Mouse (Mus musculus) heart, embryonic 12.5 days (tissue): ENCODE data around the gene Fbxl17. TPM values are rescaled to one million over a fixed set of nuclear protein-coding genes. Genes with fewer than 3 reads are reported as not detected.

Experiments used
- ATAC-seq: fragments of 200-750 bp; cut with Nextera tagmentation; 2 replicates; pipeline ENCODE4 v1.8.0; 2017; ENCODE audit warnings: moderate TSS enrichment, moderate library complexity; ENCODE audit not compliant: insufficient number of reproducible peaks, low FRiP score
- H3K27ac ChIP-seq: fragments of 300-500 bp; sonication (generic); 2 replicates; pipeline ENCODE4 v1.5.1; 2016; ENCODE audit warnings: mild to moderate bottlenecking, moderate library complexity; ENCODE audit not compliant: poor library complexity, severe bottlenecking
- H3K27me3 ChIP-seq: fragments of 300-500 bp; sonication (generic); replicated peaks from 2 replicates; pipeline ENCODE4 v1.6.1; 2016; ENCODE audit warnings: mild to moderate bottlenecking, moderate library complexity
- H3K36me3 ChIP-seq: fragments of 300-500 bp; sonication (generic); 2 replicates; pipeline ENCODE4 v1.6.1; 2016; ENCODE audit warnings: mild to moderate bottlenecking, moderate library complexity
- H3K4me1 ChIP-seq: fragments of 300-500 bp; sonication (generic); replicated peaks from 2 replicates; pipeline ENCODE4 v1.6.1; 2016; ENCODE audit warnings: mild to moderate bottlenecking
- H3K4me2 ChIP-seq: fragments of 300-500 bp; sonication (generic); 2 replicates; pipeline ENCODE4 v1.6.1; 2016; ENCODE audit warnings: mild to moderate bottlenecking, moderate library complexity
- H3K4me3 ChIP-seq: fragments of 300-500 bp; sonication (generic); 2 replicates; pipeline ENCODE4 v1.5.1; 2016; ENCODE audit warnings: mild to moderate bottlenecking
- H3K9ac ChIP-seq: fragments of 300-500 bp; sonication (generic); 2 replicates; pipeline ENCODE4 v1.6.1; 2016; ENCODE audit warnings: mild to moderate bottlenecking, moderate library complexity
- H3K9me3 ChIP-seq: fragments of 300-500 bp; sonication (generic); replicated peaks from 2 replicates; pipeline ENCODE4 v1.6.1; 2016; ENCODE audit warnings: mild to moderate bottlenecking, moderate library complexity
- WGBS: fragments of 180-500 bp; shearing (Covaris S2); methylation state at CpG from one replicate; pipeline ENCODE4 v1.1.7; 2016; 5-methylcytosine and 5-hydroxymethylcytosine counted together
- polyA plus RNA-seq: library from polyadenylated mRNA; unstranded; fragments of >200 nt; fragmentation: Nextera tagmentation; extraction: Ambion mirVana; gene quantifications from 2 replicates; pipeline ENCODE4 v1.2.1, GENCODE M21; 2016

Fbxl17 gene
- polyA plus RNA-seq, 1 experiment from 2014 or later, result 7.1 TPM

DNA sequence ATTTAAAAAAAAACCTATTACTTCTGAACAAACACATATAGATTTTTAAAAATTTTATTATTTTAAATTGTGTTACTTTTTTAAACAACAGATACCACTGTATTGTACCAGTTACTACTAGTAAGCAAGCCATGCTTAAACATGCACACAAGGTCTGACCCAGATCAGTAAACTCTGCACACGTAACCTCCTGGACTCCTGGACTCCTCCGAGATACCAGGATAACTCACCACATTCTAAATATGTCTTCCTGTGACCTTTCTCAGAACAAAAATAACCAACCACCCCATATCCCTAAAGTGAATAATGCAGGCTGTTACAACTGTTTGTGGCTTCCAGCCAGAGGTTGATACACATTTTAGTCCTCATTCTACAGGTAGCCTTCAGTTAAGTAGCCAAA, 170.9 kb downstream of the Fbxl17 start:
- Histone ChIP-seq H3K27ac (no peak overlapping the region), H3K4me1 (peaks cover 22% of the 10 kb centered on the region), H3K9ac (no peak overlapping the region), H3K36me3 (no peaks in the 10 kb centered on the region), H3K9me3 (no peaks in the 10 kb centered on the region), H3K4me2 (no peak overlapping the region), H3K4me3 (no peak overlapping the region), H3K27me3 (no peaks in the 10 kb centered on the region)
- ATAC-seq, result no peak
- WGBS, result 40% methylated on average over 2 of the region's 2 CpGs

DNA sequence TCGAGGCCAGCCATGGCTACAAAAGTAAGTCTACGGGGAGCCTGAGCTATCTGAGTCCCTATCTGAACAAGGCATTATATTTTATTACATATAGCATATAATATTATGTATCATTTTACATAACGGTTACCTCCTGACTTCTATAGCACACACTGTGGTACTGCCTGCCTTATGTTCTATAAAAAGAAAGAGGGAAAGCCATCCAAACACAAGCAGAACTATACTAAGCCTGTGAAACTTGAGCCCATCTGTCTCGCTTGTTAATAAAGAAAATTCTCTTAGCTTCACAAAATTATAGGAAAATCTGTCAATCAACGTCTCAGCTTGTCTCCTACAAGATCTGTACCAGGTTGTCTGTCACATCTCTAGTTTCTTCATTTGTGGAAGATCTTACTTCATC, 173.6 kb downstream of the Fbxl17 start:
- Histone ChIP-seq H3K4me1 (peaks cover 20% of the 10 kb centered on the region), H3K9me3 (no peaks in the 10 kb centered on the region), H3K4me2 (no peak overlapping the region), H3K4me3 (no peak overlapping the region), H3K27me3 (no peaks in the 10 kb centered on the region), H3K36me3 (no peaks in the 10 kb centered on the region), H3K27ac (no peak overlapping the region), H3K9ac (no peak overlapping the region)
- no peak for ATAC-seq
- WGBS, result 78% methylated on average over 5 of the region's 5 CpGs

DNA sequence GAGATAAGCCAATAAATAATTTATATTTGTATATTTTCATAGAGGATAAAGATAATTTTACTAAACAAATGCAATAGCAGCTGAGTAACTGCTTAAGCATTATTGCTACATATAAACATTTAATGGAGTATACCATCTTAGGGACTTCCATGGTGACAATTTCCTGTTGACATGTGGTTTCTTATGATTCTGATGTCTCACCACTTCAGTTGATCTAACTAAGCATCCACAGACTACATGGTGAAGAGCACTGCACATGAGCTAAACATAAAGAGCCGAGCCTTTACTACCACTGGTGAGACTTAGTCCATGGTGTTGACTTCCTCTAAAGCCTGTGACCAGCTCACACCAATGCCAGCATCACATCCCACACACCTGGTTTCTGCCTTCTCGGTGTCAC, 175.1 kb downstream of the Fbxl17 start:
- Histone ChIP-seq H3K36me3 (no peaks in the 10 kb centered on the region), H3K4me1 (peaks cover 27% of the 10 kb centered on the region), H3K9ac (no peak overlapping the region), H3K4me2 (no peak overlapping the region), H3K9me3 (no peaks in the 10 kb centered on the region), H3K4me3 (no peak overlapping the region), H3K27ac (no peak overlapping the region), H3K27me3 (no peaks in the 10 kb centered on the region)
- no peak for ATAC-seq
- 84% methylated on average over 2 of the region's 2 CpGs for WGBS

DNA sequence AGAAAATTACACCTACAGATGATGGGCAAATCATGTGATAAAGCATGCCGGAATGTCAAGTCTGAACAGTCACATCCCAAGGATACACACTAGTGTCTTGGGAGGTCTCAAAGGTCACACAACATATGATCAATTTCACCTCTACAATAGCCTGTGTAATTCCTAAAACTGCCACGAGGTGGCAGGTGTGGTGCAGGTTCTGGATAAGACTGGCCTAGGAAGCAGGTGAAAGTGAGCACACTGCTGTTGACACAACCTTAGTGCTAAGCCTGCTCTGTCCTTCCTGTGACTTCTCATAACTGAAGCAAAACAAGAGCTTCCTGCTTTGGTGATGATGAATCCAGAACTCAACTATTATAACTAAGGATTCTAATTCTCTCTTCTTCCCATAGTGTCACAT, 175.8 kb downstream of the Fbxl17 start:
- Histone ChIP-seq H3K4me1 (peaks cover 27% of the 10 kb centered on the region), H3K27me3 (no peaks in the 10 kb centered on the region), H3K4me3 (no peak overlapping the region), H3K9me3 (no peaks in the 10 kb centered on the region), H3K9ac (no peak overlapping the region), H3K4me2 (no peak overlapping the region), H3K27ac (no peak overlapping the region), H3K36me3 (no peaks in the 10 kb centered on the region)
- peak; percentile 48; the same call in 1 of the 2 replicates for ATAC-seq
- 26% methylated on average over 2 of the region's 2 CpGs for WGBS

DNA sequence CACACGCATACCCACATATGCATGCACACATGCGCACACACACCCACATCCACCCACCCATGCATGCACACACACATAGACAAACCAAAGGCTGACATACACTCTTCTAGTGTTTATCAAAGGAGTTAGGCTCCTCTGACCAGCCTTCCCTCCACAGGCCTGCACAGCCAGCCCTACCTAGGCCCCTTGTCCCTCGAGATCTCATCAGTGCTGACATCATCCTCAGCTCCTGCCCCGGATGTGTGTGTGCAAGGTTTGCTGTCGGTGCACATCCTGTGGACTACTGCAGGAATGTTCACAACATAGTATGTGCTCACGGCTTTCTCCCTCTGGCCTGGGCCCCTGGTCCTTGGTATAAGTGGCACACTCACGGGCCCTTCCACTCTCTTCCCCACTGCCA, 177.0 kb downstream of the Fbxl17 start:
- Histone ChIP-seq H3K4me2 (no peak overlapping the region), H3K36me3 (no peaks in the 10 kb centered on the region), H3K27me3 (no peaks in the 10 kb centered on the region), H3K9me3 (no peaks in the 10 kb centered on the region), H3K4me1 (peaks cover 32% of the 10 kb centered on the region), H3K27ac (no peak overlapping the region), H3K9ac (no peak overlapping the region), H3K4me3 (no peak overlapping the region)
- WGBS, result 62% methylated on average over 7 of the region's 7 CpGs
- ATAC-seq, result no peak

DNA sequence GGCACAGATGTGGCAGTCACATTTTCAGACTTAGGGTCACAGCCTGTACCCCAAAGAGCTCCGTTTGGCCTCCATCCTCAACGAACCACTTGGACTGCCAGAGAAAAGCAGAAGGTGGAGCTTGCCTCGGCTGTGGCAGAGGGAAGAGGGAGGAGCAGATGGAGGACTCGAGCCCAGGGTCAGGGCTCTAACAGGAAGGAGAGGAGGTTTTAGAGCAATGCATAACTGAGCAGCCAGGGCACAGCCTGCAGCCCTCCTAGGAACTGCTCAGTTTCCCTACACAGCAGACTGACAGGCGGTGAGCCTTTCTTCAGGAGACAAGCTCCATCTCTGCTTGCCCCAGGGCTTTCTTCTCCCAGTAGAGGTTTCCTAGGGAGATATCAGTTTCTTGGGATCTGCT, 178.5 kb downstream of the Fbxl17 start:
- Histone ChIP-seq H3K9ac (no peak overlapping the region), H3K4me1 (peaks cover 38% of the 10 kb centered on the region), H3K27ac (no peak overlapping the region), H3K36me3 (no peaks in the 10 kb centered on the region), H3K4me3 (no peak overlapping the region), H3K27me3 (no peaks in the 10 kb centered on the region), H3K9me3 (no peaks in the 10 kb centered on the region), H3K4me2 (no peak overlapping the region)
- no peak for ATAC-seq
- 40% methylated on average over 5 of the region's 5 CpGs for WGBS

DNA sequence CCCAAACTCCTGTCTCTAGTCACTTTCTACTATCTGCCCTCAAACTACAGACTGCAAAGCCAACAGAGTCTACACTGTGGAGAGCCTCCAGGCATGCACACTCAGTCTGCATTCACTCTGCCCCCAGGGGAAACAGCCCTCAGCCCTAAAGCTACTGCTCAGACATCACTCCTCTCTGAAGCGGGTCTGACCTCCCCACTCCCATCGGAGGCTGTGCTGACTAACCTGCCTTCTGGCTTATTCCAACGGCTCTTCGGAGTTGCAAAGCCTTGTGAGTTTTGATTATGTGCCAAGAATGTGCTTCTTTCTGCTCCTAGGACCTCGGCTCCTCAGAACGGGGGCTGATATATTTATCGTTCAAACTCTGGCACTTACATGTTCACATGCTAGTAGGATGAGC, 182.3 kb downstream of the Fbxl17 start:
- no peak for ATAC-seq
- Histone ChIP-seq H3K9me3 (peaks cover 5% of the 10 kb centered on the region; the same call in 1 of the 2 replicates), H3K4me1 (peaks cover 40% of the 10 kb centered on the region), H3K27me3 (no peaks in the 10 kb centered on the region), H3K36me3 (no peaks in the 10 kb centered on the region), H3K27ac (peak overlapping the region; percentile 66), H3K4me2 (peak overlapping the region; percentile 56), H3K4me3 (no peak overlapping the region), H3K9ac (no peak overlapping the region)
- WGBS, result 9% methylated on average over 7 of the region's 7 CpGs

DNA sequence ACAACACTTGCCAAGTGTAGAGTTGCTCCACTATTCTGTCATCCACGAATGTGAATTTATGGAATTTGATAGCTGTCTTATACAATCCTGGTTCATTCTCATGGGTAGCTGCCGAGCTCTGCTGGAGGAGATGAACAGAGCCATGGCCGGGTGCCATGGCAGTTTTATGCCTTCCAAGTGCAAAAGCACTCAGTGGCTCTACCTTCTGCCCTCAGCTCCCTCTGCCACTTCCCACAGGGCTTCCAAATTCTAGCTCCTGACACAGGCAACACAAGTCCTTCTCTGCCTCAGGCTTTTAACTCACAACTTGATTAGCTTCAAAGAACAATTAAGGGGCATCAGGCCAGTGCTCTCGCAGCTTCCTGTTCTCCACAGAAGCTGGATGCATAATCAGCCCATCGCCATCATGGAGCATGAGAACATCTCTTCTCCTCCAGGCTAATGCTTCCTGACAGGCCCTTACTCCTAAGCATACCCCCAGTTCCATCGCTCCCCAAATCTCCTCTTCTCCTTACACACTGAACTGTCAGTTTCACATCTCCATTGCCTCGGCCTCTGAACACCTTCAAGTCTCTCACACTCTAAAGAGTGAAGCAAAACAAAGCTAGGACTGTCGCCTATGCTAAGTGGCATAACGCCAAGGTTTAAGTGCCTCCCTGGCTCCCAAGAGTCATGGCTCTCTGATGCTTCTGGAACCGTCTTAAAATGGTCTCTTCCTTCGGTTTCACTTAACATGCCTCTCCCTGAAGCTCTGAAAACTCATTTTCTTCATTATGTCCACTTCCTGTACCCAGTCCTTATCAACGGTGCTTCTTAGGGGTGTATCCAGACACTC, 184.0 kb downstream of the Fbxl17 start:
- peaks cover 5% of the 10 kb centered on the region; the same call in 1 of the 2 replicates for H3K9me3 ChIP-seq
- WGBS, result 70% methylated on average over 12 of the region's 12 CpGs
- no peak overlapping the region for H3K9ac ChIP-seq
- H3K27me3 ChIP-seq, result no peaks in the 10 kb centered on the region
- no peaks in the 10 kb centered on the region for H3K36me3 ChIP-seq
- H3K4me2 ChIP-seq, result no peak overlapping the region
- peaks cover 36% of the 10 kb centered on the region for H3K4me1 ChIP-seq
- H3K27ac ChIP-seq, result no peak overlapping the region
- no peak overlapping the region for H3K4me3 ChIP-seq
- no peak for ATAC-seq

DNA sequence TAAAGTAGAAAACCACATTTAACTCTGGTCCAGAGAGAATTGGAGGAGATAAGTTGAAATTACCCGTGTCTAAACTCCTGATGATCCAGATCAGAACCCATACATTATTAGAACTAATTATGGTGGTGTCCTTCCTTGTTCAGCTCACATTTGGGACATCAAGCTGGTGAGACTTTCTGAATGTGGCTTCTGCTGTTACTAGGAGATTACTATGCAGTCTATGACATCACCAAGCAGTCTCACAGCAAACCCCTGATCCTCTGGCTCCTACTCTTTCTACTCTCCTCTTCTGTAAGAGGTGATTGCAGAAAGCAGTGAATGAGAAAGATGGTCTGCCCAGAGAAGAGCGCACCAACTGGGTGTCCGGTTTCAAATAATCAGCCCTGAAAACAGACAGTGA, 187.0 kb downstream of the Fbxl17 start:
- no peak overlapping the region for H3K4me3 ChIP-seq
- H3K9me3 ChIP-seq, result peaks cover 5% of the 10 kb centered on the region; the same call in 1 of the 2 replicates
- H3K4me2 ChIP-seq, result no peak overlapping the region
- no peaks in the 10 kb centered on the region for H3K36me3 ChIP-seq
- no peaks in the 10 kb centered on the region for H3K27me3 ChIP-seq
- no peak; the same call in 1 of the 2 replicates for ATAC-seq
- 88% methylated on average over 3 of the region's 3 CpGs for WGBS
- no peak overlapping the region for H3K27ac ChIP-seq
- H3K4me1 ChIP-seq, result peaks cover 24% of the 10 kb centered on the region
- no peak overlapping the region for H3K9ac ChIP-seq

DNA sequence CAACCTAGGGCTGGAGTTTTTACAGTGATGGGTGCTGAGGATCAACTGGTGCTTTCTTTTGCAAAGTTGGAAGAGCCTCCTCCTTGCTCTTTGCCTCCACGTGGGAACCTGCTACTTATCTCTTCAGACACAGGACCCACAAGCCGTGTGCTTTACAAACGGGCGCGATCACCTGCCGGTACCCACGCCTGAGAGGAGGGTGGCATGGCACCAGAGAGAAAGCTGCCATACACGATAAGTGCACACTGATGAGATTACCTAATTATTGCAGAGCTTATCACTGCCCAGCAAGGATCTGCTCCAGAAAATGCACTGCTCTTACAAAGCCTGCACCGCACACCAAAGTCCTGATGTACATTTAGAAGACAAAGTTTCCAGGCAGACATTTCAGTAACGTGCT, 187.5 kb downstream of the Fbxl17 start:
- H3K4me1 ChIP-seq, result peaks cover 20% of the 10 kb centered on the region
- H3K4me2 ChIP-seq, result no peak overlapping the region
- no peak overlapping the region for H3K9ac ChIP-seq
- H3K27ac ChIP-seq, result no peak overlapping the region
- 68% methylated on average over 10 of the region's 10 CpGs for WGBS
- ATAC-seq, result peak; percentile 29; the same call in 1 of the 2 replicates
- no peaks in the 10 kb centered on the region for H3K36me3 ChIP-seq
- no peaks in the 10 kb centered on the region for H3K27me3 ChIP-seq
- peaks cover 5% of the 10 kb centered on the region; the same call in 1 of the 2 replicates for H3K9me3 ChIP-seq
- no peak overlapping the region for H3K4me3 ChIP-seq

DNA sequence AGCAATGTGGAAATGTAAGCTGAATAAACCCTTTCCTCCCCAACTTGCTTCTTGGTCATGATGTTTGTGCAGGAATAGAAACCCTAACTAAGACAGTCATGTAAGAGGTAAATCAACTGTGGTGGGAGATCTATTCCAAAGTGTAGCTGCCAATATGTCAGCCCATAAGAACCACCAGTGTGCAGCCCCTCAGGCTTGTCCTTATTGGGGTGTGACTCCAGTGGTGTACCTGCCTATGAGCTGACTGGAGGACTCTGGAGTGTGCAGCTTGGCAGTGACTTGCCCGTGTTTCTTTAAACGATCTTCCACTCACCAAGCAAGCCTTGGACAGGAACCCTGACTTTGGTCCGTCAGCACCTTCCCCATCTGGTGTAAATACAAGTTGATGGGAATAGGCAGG, 188.2 kb downstream of the Fbxl17 start:
- no peak for ATAC-seq
- peaks cover 14% of the 10 kb centered on the region for H3K4me1 ChIP-seq
- no peak overlapping the region for H3K4me2 ChIP-seq
- no peaks in the 10 kb centered on the region for H3K27me3 ChIP-seq
- H3K9me3 ChIP-seq, result peaks cover 5% of the 10 kb centered on the region; the same call in 1 of the 2 replicates
- WGBS, result 55% methylated on average over 3 of the region's 3 CpGs
- no peak overlapping the region for H3K9ac ChIP-seq
- no peaks in the 10 kb centered on the region for H3K36me3 ChIP-seq
- H3K27ac ChIP-seq, result no peak overlapping the region
- no peak overlapping the region for H3K4me3 ChIP-seq
